Mouse (Mus musculus): ENCODE measurements at regions not wholly inside any gene's neighbourhood (a gene's known extent, or its start where the extent isn't known, plus 50 kb on each side); places are given as distances from the start of the nearest gene placed in this dataset.

DNA sequence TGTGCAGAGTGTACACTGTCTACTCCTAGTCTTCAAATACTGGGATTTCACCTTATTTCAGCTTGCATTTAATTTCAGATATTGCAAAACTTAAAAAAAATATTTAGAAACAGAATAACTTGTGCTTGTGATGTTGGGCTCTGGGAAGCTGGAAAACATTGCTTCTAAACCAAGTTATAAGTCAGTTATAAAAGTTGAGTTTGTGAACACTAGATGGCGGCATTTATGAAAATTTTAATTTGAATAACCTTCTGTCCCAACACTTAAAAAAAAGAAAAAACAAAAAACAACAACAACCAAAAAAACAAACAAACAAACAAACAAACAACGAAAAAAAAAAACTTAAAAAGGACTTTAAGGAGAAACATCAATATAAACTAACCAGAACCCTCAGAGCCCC is 1002.6 kb upstream of the Slit2 start:
- TF ChIP-seq GATA1 (IDR thresholded peaks at IDR 0.05; ENCODE audit: borderline replicate concordance, low read length) (no peak), FLI1 (IDR thresholded peaks at IDR 0.05; ENCODE audit: low read length) (no peak)

Measured in megakaryocyte, embryonic 14.5 days (primary cell).